Mouse (Mus musculus): Measurements from ENCODE around the gene Mlph. TPM values are rescaled to one million over a fixed set of nuclear protein-coding genes. Genes with fewer than 3 reads are reported as not detected.

Gene Mlph
- polyA plus RNA-seq, 1 experiment from 2014 or later: 0.13 TPM

DNA sequence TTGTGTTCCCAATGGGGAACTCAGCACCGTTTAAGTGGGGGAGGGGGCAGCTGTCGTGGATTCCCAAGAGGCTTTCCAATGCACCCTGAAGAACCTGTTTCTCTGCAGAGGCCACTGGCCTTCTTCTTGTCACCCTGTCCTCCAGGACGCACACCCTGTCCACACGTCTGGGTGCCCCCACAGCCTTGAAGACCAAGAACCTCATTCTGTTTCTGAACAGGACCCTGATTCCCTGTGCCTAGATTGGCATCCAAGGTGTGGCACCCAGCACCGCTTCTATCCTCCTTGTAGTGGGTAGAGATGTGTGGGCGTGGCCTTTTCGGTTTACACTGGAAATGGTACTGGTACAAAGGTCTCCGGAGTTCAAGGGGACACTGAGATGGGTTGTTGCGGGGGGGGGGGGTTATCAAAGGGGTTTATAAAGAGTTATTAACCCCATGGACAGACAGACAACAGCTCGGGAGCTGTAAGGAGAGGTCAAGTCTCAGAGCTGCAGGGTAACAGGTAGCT is 55.1 kb downstream of the Mlph start:
- Histone ChIP-seq H3K9me3 (ENCODE audit: control insufficient read depth, low read length) (no peaks in the 10 kb centered on the region), H3K36me3 (replicated peaks; ENCODE audit: control insufficient read depth, insufficient read depth) (no peaks in the 10 kb centered on the region), H3K4me2 (replicated peaks) (no peak overlapping the region), H3K27ac (no peak overlapping the region), H3K27me3 (ENCODE audit: control insufficient read depth, insufficient read depth, low read length) (no peaks in the 10 kb centered on the region; the same call in 1 of the 2 replicates), H3K4me1 (replicated peaks; ENCODE audit: control insufficient read depth, insufficient read depth, low read length) (peaks cover 16% of the 10 kb centered on the region), H3K4me3 (replicated peaks; ENCODE audit: low read length) (no peak overlapping the region), H3K9ac (no peak overlapping the region)
- 81% methylated on average over 10 of the region's 10 CpGs for WGBS
- DNase-seq (ENCODE audit: low spot score) (no peak), ATAC-seq (ENCODE audit: low FRiP score) (no peak)

DNA sequence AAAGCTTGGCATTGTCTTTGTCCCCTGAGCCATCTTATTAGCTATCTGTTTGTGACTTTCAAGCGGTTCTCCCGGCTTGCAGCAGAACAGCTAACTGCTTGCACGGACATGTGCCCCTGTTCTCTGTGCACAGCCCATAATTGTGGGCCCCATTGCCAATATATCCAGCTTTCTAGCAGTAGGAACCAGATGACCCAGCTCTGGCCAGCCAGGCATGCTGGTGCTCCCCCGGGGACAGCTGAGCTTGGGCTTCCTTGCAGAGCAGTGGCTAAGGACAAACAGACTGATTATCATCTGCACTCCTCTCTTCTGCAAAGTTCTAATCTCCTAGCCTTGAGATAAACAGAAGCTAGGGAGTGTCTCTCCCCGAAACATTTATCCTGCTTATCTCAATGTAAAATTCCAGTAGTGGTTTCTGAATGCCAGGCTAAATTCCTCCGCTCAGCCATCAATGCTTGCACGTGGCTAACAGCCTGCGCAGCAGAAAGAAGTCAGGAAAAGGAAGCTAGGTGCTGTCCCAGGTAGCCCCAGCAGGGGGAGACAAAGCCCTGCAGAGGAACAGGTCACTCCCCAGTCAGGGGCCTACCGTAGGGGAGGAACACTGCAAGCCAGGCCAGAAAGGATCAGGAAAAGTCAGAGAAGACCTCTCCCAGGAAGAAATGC is 58.2 kb downstream of the Mlph start:
- no peaks in the 10 kb centered on the region for H3K36me3 ChIP-seq (replicated peaks; ENCODE audit: control insufficient read depth, insufficient read depth)
- H3K4me2 ChIP-seq (replicated peaks): no peak overlapping the region
- ATAC-seq (ENCODE audit: low FRiP score) (peak; percentile 58; the same call in 1 of the 2 replicates), DNase-seq (ENCODE audit: low spot score) (peak; percentile 98)
- WGBS: 21% methylated on average over 9 of the region's 9 CpGs
- no peak overlapping the region for H3K27ac ChIP-seq
- no peak overlapping the region for H3K9ac ChIP-seq
- no peaks in the 10 kb centered on the region for H3K9me3 ChIP-seq (ENCODE audit: control insufficient read depth, low read length)
- H3K4me3 ChIP-seq (replicated peaks; ENCODE audit: low read length): no peak overlapping the region
- no peaks in the 10 kb centered on the region; the same call in 1 of the 2 replicates for H3K27me3 ChIP-seq (ENCODE audit: control insufficient read depth, insufficient read depth, low read length)
- H3K4me1 ChIP-seq (replicated peaks; ENCODE audit: control insufficient read depth, insufficient read depth, low read length): peaks cover 27% of the 10 kb centered on the region

DNA sequence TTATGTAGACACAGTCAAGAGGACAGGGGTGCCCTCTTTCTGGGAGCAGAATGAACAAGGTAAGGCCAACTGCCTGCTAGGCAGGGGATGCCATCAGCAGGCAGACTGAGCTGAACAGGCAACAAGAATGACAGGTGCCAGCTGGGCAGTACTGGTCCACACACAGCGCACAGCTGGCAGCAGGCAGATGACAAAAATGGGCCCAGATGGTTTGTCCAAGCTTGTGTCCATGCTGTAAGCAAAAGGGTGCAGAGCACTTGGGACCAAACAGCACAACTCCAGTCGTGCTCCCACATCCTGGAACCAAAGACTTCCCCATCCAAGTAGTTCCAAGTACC is 58.7 kb downstream of the Mlph start:
- Histone ChIP-seq H3K4me2 (replicated peaks) (no peak overlapping the region), H3K36me3 (replicated peaks; ENCODE audit: control insufficient read depth, insufficient read depth) (no peaks in the 10 kb centered on the region), H3K4me3 (replicated peaks; ENCODE audit: low read length) (no peak overlapping the region), H3K9ac (no peak overlapping the region; the same call in 1 of the 2 replicates), H3K27me3 (ENCODE audit: control insufficient read depth, insufficient read depth, low read length) (no peaks in the 10 kb centered on the region; the same call in 1 of the 2 replicates), H3K4me1 (replicated peaks; ENCODE audit: control insufficient read depth, insufficient read depth, low read length) (peaks cover 27% of the 10 kb centered on the region), H3K9me3 (ENCODE audit: control insufficient read depth, low read length) (no peaks in the 10 kb centered on the region), H3K27ac (no peak overlapping the region)
- 83% methylated on average over 2 of the region's 2 CpGs for WGBS
- ATAC-seq (ENCODE audit: low FRiP score) (peak; percentile 43; the same call in 1 of the 2 replicates), DNase-seq (ENCODE audit: low spot score) (no peak)

DNA sequence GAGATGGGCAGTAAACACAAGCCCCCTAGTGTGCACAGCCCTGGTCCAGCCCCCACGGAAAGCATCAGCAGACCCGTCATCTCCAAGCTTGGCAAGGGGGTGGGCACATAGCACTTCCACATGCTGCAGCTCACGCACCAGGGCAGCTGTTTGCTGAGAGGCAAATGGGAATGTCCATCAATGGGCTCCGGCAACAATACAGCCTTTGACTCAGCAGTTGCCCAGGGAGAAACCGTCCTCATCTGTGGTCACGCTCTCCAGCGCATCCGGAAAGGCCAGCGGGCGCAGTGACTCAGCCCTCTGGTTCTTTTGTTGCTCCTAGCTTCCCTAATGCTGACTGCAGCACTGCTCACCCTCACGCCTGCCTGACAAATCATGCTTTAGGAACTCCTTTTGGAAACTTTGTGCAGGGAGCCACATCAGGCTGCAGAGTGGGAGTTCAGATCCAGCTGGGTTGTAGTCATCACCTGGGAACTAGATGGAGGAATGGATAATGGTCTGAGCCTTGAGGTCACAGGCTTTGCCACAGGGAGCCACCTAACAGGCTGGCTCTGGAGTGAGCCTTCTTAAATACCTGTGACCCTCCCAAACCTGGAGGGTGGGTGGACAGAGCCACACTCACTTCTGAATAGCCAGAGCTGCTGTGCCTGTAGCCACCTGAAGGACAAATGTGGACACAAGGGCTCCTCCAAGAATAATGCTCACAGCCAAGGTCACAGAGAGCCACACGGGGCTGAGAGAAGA is 60.2 kb downstream of the Mlph start:
- no peaks in the 10 kb centered on the region; the same call in 1 of the 2 replicates for H3K27me3 ChIP-seq (ENCODE audit: control insufficient read depth, insufficient read depth, low read length)
- peak overlapping the region; percentile 30 for H3K4me2 ChIP-seq (replicated peaks)
- H3K36me3 ChIP-seq (replicated peaks; ENCODE audit: control insufficient read depth, insufficient read depth): no peaks in the 10 kb centered on the region
- H3K27ac ChIP-seq: no peak overlapping the region
- no peak overlapping the region for H3K4me3 ChIP-seq (replicated peaks; ENCODE audit: low read length)
- DNase-seq (ENCODE audit: low spot score) (peak; percentile 64), ATAC-seq (ENCODE audit: low FRiP score) (peak; percentile 73)
- no peak overlapping the region; the same call in 1 of the 2 replicates for H3K9ac ChIP-seq
- WGBS: 3% methylated on average over 12 of the region's 12 CpGs
- peaks cover 27% of the 10 kb centered on the region for H3K4me1 ChIP-seq (replicated peaks; ENCODE audit: control insufficient read depth, insufficient read depth, low read length)
- no peaks in the 10 kb centered on the region for H3K9me3 ChIP-seq (ENCODE audit: control insufficient read depth, low read length)

DNA sequence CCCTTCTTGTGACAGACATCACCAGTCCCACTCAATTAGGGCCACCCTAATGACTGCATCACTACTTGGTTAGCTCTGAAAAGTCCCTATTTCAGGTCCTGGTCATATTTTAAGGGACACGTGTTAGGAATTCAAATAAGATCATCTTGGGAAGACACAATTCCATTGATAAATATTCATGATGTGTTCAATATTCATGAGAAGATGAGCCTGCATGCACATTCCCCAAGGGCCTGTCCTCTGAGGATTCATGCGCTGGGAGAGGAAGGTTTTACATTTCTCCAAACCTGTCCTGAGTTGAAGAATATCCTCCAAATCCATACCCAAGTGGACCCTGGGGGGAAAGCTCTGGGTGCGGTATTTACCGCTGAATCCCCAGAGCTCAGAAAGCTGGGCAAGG is 61.1 kb downstream of the Mlph start:
- DNase-seq (ENCODE audit: low spot score) (no peak), ATAC-seq (ENCODE audit: low FRiP score) (no peak)
- no peaks in the 10 kb centered on the region for H3K36me3 ChIP-seq (replicated peaks; ENCODE audit: control insufficient read depth, insufficient read depth)
- WGBS: 45% methylated on average over 4 of the region's 4 CpGs
- H3K4me3 ChIP-seq (replicated peaks; ENCODE audit: low read length): no peak overlapping the region
- H3K4me2 ChIP-seq (replicated peaks): no peak overlapping the region
- no peak overlapping the region for H3K27ac ChIP-seq
- no peaks in the 10 kb centered on the region; the same call in 1 of the 2 replicates for H3K27me3 ChIP-seq (ENCODE audit: control insufficient read depth, insufficient read depth, low read length)
- H3K4me1 ChIP-seq (replicated peaks; ENCODE audit: control insufficient read depth, insufficient read depth, low read length): peaks cover 27% of the 10 kb centered on the region
- no peak overlapping the region for H3K9ac ChIP-seq
- no peaks in the 10 kb centered on the region for H3K9me3 ChIP-seq (ENCODE audit: control insufficient read depth, low read length)

DNA sequence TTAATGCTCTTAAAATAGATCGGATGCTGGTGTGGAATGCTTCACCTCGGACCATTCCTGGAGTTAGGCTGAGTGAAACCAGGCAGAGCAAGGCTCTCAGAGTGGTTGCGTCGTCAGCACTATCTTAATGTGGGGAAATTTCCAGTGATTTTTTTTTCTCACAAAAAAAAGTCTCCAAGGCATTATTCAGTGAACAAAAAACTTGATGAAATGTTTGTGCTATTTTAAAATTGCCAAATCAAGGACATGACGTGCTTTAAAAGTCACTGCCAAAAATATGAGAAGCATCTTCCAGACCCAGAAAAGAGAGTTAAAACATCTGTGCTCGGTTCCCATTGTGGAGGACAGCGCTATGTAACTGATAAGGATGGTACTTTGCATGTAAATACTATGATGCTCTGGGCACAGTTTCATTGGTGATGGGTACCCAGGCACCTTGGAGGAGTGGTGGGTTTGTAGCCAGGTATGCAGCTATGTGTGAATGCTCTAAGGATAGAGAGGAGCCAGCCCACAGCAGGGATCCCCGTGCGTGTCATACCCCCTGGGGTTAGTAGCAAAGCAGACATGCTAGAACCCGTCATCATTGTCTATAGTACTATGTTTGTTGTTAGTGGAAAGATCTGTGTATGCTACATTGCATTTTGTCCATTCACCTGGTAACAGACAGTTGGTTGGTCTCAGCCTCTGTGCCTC is 65.9 kb downstream of the Mlph start:
- H3K27me3 ChIP-seq (ENCODE audit: control insufficient read depth, insufficient read depth, low read length): no peaks in the 10 kb centered on the region
- no peak overlapping the region for H3K4me2 ChIP-seq (replicated peaks)
- no peaks in the 10 kb centered on the region for H3K36me3 ChIP-seq (replicated peaks; ENCODE audit: control insufficient read depth, insufficient read depth)
- no peak overlapping the region for H3K9ac ChIP-seq
- H3K9me3 ChIP-seq (ENCODE audit: control insufficient read depth, low read length): no peaks in the 10 kb centered on the region
- ATAC-seq (ENCODE audit: low FRiP score) (no peak), DNase-seq (ENCODE audit: low spot score) (no peak)
- H3K4me1 ChIP-seq (replicated peaks; ENCODE audit: control insufficient read depth, insufficient read depth, low read length): peaks cover 2% of the 10 kb centered on the region
- H3K27ac ChIP-seq: no peak overlapping the region
- WGBS: 83% methylated on average over 10 of the region's 10 CpGs
- H3K4me3 ChIP-seq (replicated peaks; ENCODE audit: low read length): no peak overlapping the region

DNA sequence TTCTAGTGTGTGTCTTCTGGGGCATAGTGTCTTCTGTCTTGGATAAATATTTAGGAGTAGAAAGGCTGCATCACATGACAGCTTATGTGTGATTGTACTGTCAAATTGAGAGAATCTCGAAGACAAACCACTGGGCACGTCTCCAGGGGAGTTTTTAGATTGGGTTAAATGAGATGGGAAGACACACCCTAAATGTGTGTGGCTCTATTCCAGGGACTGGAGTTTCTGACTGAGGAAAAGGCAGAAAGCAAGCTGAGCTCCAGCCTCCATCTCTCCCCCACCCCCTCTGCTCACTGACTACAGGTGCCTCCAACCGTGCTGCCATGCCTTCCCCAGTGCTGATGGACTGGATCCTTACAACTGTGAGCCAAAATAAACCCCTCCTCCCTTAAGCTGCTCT is 66.5 kb downstream of the Mlph start:
- DNase-seq (ENCODE audit: low spot score): no peak
- ATAC-seq (ENCODE audit: low FRiP score): no peak

DNA sequence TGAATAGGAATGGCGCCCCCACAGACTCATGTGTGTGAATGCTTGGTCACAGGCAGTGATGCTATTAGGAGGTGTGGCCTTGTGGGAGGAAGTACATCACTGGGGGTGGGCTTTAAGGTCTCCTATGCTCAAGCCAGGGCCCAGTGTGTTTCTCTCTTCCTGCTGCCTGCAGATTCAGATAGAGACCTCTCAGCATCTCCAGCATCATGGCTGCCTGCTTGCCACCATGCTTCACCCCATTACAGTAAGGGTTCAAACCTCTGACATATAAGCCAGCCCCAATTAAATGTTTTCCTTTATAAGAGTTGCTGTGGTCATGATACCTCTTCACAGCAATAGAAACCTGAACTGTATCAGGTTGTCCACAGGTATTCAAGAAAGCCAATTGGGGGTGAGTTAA is 81.0 kb downstream of the Mlph start:
- Histone ChIP-seq H3K27me3 (ENCODE audit: control insufficient read depth, insufficient read depth, low read length) (no peaks in the 10 kb centered on the region), H3K4me2 (replicated peaks) (no peak overlapping the region), H3K4me3 (replicated peaks; ENCODE audit: low read length) (no peak overlapping the region), H3K4me1 (replicated peaks; ENCODE audit: control insufficient read depth, insufficient read depth, low read length) (peaks cover 14% of the 10 kb centered on the region; the same call in 1 of the 2 replicates), H3K27ac (no peak overlapping the region), H3K9ac (no peak overlapping the region), H3K9me3 (ENCODE audit: control insufficient read depth, low read length) (0 out of 2 replicates have a peak, but pooled peaks cover 3% of the 10 kb centered on the region), H3K36me3 (replicated peaks; ENCODE audit: control insufficient read depth, insufficient read depth) (no peaks in the 10 kb centered on the region)
- WGBS: 97% methylated on average over 1 of the region's 1 CpGs
- DNase-seq (ENCODE audit: low spot score) (no peak), ATAC-seq (ENCODE audit: low FRiP score) (no peak)

More for the DNA sequence above, 66.5 kb downstream of the Mlph start:
- H3K9ac ChIP-seq: no peak overlapping the region
- no peak overlapping the region for H3K4me3 ChIP-seq (replicated peaks; ENCODE audit: low read length)
- no peak overlapping the region for H3K27ac ChIP-seq
- H3K9me3 ChIP-seq (ENCODE audit: control insufficient read depth, low read length): no peaks in the 10 kb centered on the region
- no peaks in the 10 kb centered on the region for H3K27me3 ChIP-seq (ENCODE audit: control insufficient read depth, insufficient read depth, low read length)
- H3K4me1 ChIP-seq (replicated peaks; ENCODE audit: control insufficient read depth, insufficient read depth, low read length): no peaks in the 10 kb centered on the region
- no peaks in the 10 kb centered on the region for H3K36me3 ChIP-seq (replicated peaks; ENCODE audit: control insufficient read depth, insufficient read depth)
- WGBS: 79% methylated on average over 3 of the region's 3 CpGs
- H3K4me2 ChIP-seq (replicated peaks): no peak overlapping the region

DNA sequence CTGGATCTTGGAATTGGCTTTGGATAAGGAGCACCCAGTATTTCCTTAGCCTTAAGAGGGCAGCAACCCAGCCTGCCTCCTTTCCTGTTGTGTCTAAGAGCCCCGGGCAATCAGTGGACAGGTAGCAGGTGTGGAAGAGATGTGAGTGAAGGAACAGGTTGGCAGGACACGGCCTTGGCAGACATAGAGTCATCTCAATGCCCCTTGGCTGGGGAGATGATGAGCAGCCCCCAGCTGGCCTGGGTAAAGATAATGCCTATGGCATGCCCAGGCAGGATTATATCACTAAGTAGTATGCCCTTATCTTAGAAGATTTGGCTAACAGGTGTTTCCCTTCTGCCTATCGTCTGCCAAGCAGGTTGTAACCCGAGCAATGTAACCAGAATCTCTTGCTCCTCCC is 82.3 kb downstream of the Mlph start:
- 0 out of 2 replicates have a peak, but pooled peaks cover 3% of the 10 kb centered on the region for H3K9me3 ChIP-seq (ENCODE audit: control insufficient read depth, low read length)
- no peak for DNase-seq (ENCODE audit: low spot score)
- no peak overlapping the region for H3K27ac ChIP-seq
- no peak for ATAC-seq (ENCODE audit: low FRiP score)
- no peaks in the 10 kb centered on the region for H3K36me3 ChIP-seq (replicated peaks; ENCODE audit: control insufficient read depth, insufficient read depth)
- no peak overlapping the region for H3K4me3 ChIP-seq (replicated peaks; ENCODE audit: low read length)
- no peak overlapping the region for H3K9ac ChIP-seq
- no peaks in the 10 kb centered on the region for H3K27me3 ChIP-seq (ENCODE audit: control insufficient read depth, insufficient read depth, low read length)
- H3K4me2 ChIP-seq (replicated peaks): no peak overlapping the region
- H3K4me1 ChIP-seq (replicated peaks; ENCODE audit: control insufficient read depth, insufficient read depth, low read length): peaks cover 14% of the 10 kb centered on the region; the same call in 1 of the 2 replicates
- 86% methylated on average over 4 of the region's 4 CpGs for WGBS
